Mouse (Mus musculus) hindbrain, postnatal 0 days (tissue): ENCODE measurements around the gene Cdc6. TPM values are rescaled to one million over a fixed set of nuclear protein-coding genes. Genes with fewer than 3 reads are reported as not detected.

Experiments
- ATAC-seq: fragments of 200-750 bp; cut with Nextera tagmentation; 2 replicates; pipeline ENCODE4 v1.8.0; 2017; ENCODE audit warnings: mild to moderate bottlenecking, moderate TSS enrichment, moderate library complexity
- DNase-seq: peaks from one replicate; pipeline ENCODE4 v3.0.0-alpha.2; 2015; ENCODE audit warnings: low spot score
- H3K27ac ChIP-seq: fragments of 300-500 bp; sonication (generic); 2 replicates; pipeline ENCODE4 v1.5.1; 2014; ENCODE audit warnings: mild to moderate bottlenecking
- H3K27me3 ChIP-seq: fragments of 300-500 bp; sonication (generic); 2 replicates; pipeline ENCODE4 v1.6.1; 2014; ENCODE audit warnings: low read length, mixed read lengths; ENCODE audit not compliant: insufficient read depth
- H3K36me3 ChIP-seq: fragments of 300-500 bp; sonication (generic); 2 replicates; pipeline ENCODE4 v1.6.1; 2014; ENCODE audit warnings: low read length, mixed read lengths; ENCODE audit not compliant: insufficient read depth
- H3K4me1 ChIP-seq: fragments of 300-500 bp; sonication (generic); 2 replicates; pipeline ENCODE4 v1.6.1; 2014; ENCODE audit warnings: antibody characterized with exemption, low read length, mixed read lengths; ENCODE audit not compliant: insufficient read depth
- H3K4me2 ChIP-seq: fragments of 300-500 bp; sonication (generic); 2 replicates; pipeline ENCODE4 v1.6.1; 2014; ENCODE audit warnings: low read depth, mild to moderate bottlenecking, low read length, moderate library complexity, mixed read lengths
- H3K4me3 ChIP-seq: fragments of 300-500 bp; sonication (generic); 2 replicates; pipeline ENCODE4 v1.5.1; 2014; ENCODE audit warnings: low read length
- H3K9ac ChIP-seq: fragments of 300-500 bp; sonication (generic); replicated peaks from 2 replicates; pipeline ENCODE4 v1.6.1; 2014; ENCODE audit warnings: mild to moderate bottlenecking, low read length, moderate library complexity, mixed read lengths
- H3K9me3 ChIP-seq: fragments of 300-500 bp; sonication (generic); 2 replicates; pipeline ENCODE4 v1.6.1; 2016; ENCODE audit warnings: low read length, mixed read lengths
- CTCF ChIP-seq: IDR thresholded peaks from 2 replicates; pipeline ENCODE4 v1.5.1; 2016; ENCODE audit warnings: antibody characterized with exemption, control low read depth, low read depth
- WGBS: fragments of 180-500 bp; shearing (Covaris S2); extraction: QIAGEN DNeasy Blood & Tissue Kit; methylation state at CpG from one replicate; pipeline ENCODE4 v1.1.7; 2014; 5-methylcytosine and 5-hydroxymethylcytosine counted together
- polyA plus RNA-seq: library from polyadenylated mRNA; unstranded; fragments of >200 nt; fragmentation: Nextera tagmentation; extraction: Ambion mirVana; gene quantifications from 2 replicates; pipeline ENCODE4 v1.2.1, GENCODE M21; 2015
- total RNA-seq: library from RNA; depleted of rRNA; stranded (reverse); fragments of >200 nt; gene quantifications from 2 replicates; pipeline ENCODE4 v1.2.3, GENCODE M21; 2014

Cdc6 gene
- total and polyA plus RNA-seq, 2 experiments from 2014 or later, result 2.5 to 3.0 TPM

- Histone ChIP-seq H3K9ac (0 out of 2 replicates have a peak overlapping the region, but pooled peaks have one; percentile 61), H3K4me2 (peak overlapping the region; percentile 62), H3K9me3 (no peaks in the 10 kb centered on the region), H3K4me1 (peaks cover 39% of the 10 kb centered on the region), H3K4me3 (peak overlapping the region; percentile 38; the same call in 1 of the 2 replicates), H3K27ac (peak overlapping the region; percentile 78), H3K27me3 (no peaks in the 10 kb centered on the region), H3K36me3 (no peaks in the 10 kb centered on the region)
- no peak for DNase-seq
- WGBS, result 40% methylated on average over 3 of the region's 3 CpGs
- TF ChIP-seq CTCF, result no peak
- ATAC-seq, result no peak; the same call in 1 of the 2 replicates
Observed at GRCm38 (mm10) chr11:98942555-98942922, 34.9 kb downstream of the Cdc6 start.

GRCm38 (mm10) chr11:98942923-98943641 lies 35.5 kb downstream of the Cdc6 start:
- Histone ChIP-seq H3K36me3 (no peaks in the 10 kb centered on the region), H3K27ac (peak overlapping the region; percentile 78), H3K27me3 (no peaks in the 10 kb centered on the region), H3K9ac (no peak overlapping the region), H3K4me3 (no peak overlapping the region), H3K4me1 (peaks cover 38% of the 10 kb centered on the region), H3K4me2 (0 out of 2 replicates have a peak overlapping the region, but pooled peaks have one; percentile 0), H3K9me3 (no peaks in the 10 kb centered on the region)
- DNase-seq (peak; percentile 69), ATAC-seq (peak; percentile 34; the same call in 1 of the 2 replicates)
- no peak for TF ChIP-seq CTCF
- WGBS, result 44% methylated on average over 8 of the region's 8 CpGs

GRCm38 (mm10) chr11:98943741-98944461 lies 36.3 kb downstream of the Cdc6 start:
- ATAC-seq (no peak), DNase-seq (peak; percentile 2)
- H3K9me3 ChIP-seq, result no peaks in the 10 kb centered on the region
- WGBS, result 32% methylated on average over 14 of the region's 14 CpGs
- H3K9ac ChIP-seq, result no peak overlapping the region
- no peaks in the 10 kb centered on the region for H3K36me3 ChIP-seq
- H3K27me3 ChIP-seq, result no peaks in the 10 kb centered on the region
- no peak overlapping the region for H3K4me2 ChIP-seq
- no peak for TF ChIP-seq CTCF
- H3K27ac ChIP-seq, result peak overlapping the region; percentile 78
- peaks cover 36% of the 10 kb centered on the region for H3K4me1 ChIP-seq
- H3K4me3 ChIP-seq, result no peak overlapping the region

GRCm38 (mm10) chr11:98944897-98945604 lies 37.5 kb downstream of the Cdc6 start:
- WGBS, result 44% methylated on average over 11 of the region's 11 CpGs
- Histone ChIP-seq H3K9me3 (no peaks in the 10 kb centered on the region), H3K9ac (no peak overlapping the region), H3K4me2 (no peak overlapping the region), H3K27ac (no peak overlapping the region), H3K27me3 (no peaks in the 10 kb centered on the region), H3K4me1 (peaks cover 37% of the 10 kb centered on the region), H3K36me3 (no peaks in the 10 kb centered on the region), H3K4me3 (no peak overlapping the region)
- no peak for DNase-seq
- ATAC-seq, result no peak
- no peak for TF ChIP-seq CTCF

GRCm38 (mm10) chr11:98945605-98945977 lies 38.0 kb downstream of the Cdc6 start:
- H3K27ac ChIP-seq, result no peak overlapping the region
- 68% methylated on average over 3 of the region's 3 CpGs for WGBS
- H3K9ac ChIP-seq, result no peak overlapping the region
- H3K36me3 ChIP-seq, result no peaks in the 10 kb centered on the region
- TF ChIP-seq CTCF, result no peak
- DNase-seq (no peak), ATAC-seq (no peak)
- H3K4me1 ChIP-seq, result peaks cover 33% of the 10 kb centered on the region
- no peak overlapping the region for H3K4me2 ChIP-seq
- no peak overlapping the region for H3K4me3 ChIP-seq
- no peaks in the 10 kb centered on the region for H3K27me3 ChIP-seq
- H3K9me3 ChIP-seq, result no peaks in the 10 kb centered on the region

- TF ChIP-seq CTCF, result no peak
- no peak overlapping the region for H3K4me3 ChIP-seq
- no peaks in the 10 kb centered on the region for H3K9me3 ChIP-seq
- no peak overlapping the region for H3K4me2 ChIP-seq
- H3K27ac ChIP-seq, result no peak overlapping the region
- no peaks in the 10 kb centered on the region for H3K27me3 ChIP-seq
- ATAC-seq, result no peak
- 87% methylated on average over 18 of the region's 18 CpGs for WGBS
- H3K9ac ChIP-seq, result no peak overlapping the region
- no peaks in the 10 kb centered on the region for H3K36me3 ChIP-seq
- no peak for DNase-seq
- peaks cover 21% of the 10 kb centered on the region for H3K4me1 ChIP-seq
Observed at GRCm38 (mm10) chr11:98947969-98948569, 40.5 kb downstream of the Cdc6 start.
